Mouse (Mus musculus) limb, embryonic 15.5 days (tissue): ENCODE results near the gene Hnf1a. TPM values are rescaled to one million over a fixed set of nuclear protein-coding genes. Genes with fewer than 3 reads are reported as not detected.
"Not testable (repeated sequence)": the region's sequence is repeated elsewhere in the genome, so short reads cannot be mapped to it uniquely, and the experiment has no call there.

Source experiments
- ATAC-seq: fragments of 200-750 bp; cut with Nextera tagmentation; 2 replicates; pipeline ENCODE4 v1.8.0; 2017; ENCODE audit warnings: low read depth, moderate TSS enrichment; ENCODE audit not compliant: insufficient number of reproducible peaks, low FRiP score, low TSS enrichment
- H3K27ac ChIP-seq: fragments of 300-500 bp; sonication (generic); 2 replicates; pipeline ENCODE4 v1.5.1; 2015; ENCODE audit warnings: moderate library complexity, mild to moderate bottlenecking, inconsistent platforms
- H3K27me3 ChIP-seq: fragments of 300-500 bp; sonication (generic); 2 replicates; pipeline ENCODE4 v1.6.1; 2015; ENCODE audit warnings: inconsistent platforms
- H3K36me3 ChIP-seq: fragments of 300-500 bp; sonication (generic); 2 replicates; pipeline ENCODE4 v1.6.1; 2015; ENCODE audit warnings: inconsistent platforms
- H3K4me1 ChIP-seq: fragments of 300-500 bp; sonication (generic); 2 replicates; pipeline ENCODE4 v1.6.1; 2015; ENCODE audit warnings: inconsistent platforms
- H3K4me2 ChIP-seq: fragments of 300-500 bp; sonication (generic); 2 replicates; pipeline ENCODE4 v1.6.1; 2015; ENCODE audit warnings: mild to moderate bottlenecking, inconsistent platforms
- H3K4me3 ChIP-seq: fragments of 300-500 bp; sonication (generic); 2 replicates; pipeline ENCODE4 v1.5.1; 2015; ENCODE audit warnings: mild to moderate bottlenecking, inconsistent platforms
- H3K9ac ChIP-seq: fragments of 300-500 bp; sonication (generic); 2 replicates; pipeline ENCODE4 v1.6.1; 2015; ENCODE audit warnings: inconsistent platforms
- H3K9me3 ChIP-seq: fragments of 300-500 bp; sonication (generic); 2 replicates; pipeline ENCODE4 v1.6.1; 2016; ENCODE audit warnings: inconsistent platforms
- WGBS: fragments of 180-500 bp; shearing (Covaris S2); methylation state at CpG from one replicate; pipeline ENCODE4 v1.1.7; 2015; 5-methylcytosine and 5-hydroxymethylcytosine counted together
- polyA plus RNA-seq: library from polyadenylated mRNA; unstranded; fragments of >200 nt; fragmentation: Nextera tagmentation; extraction: Ambion mirVana; gene quantifications from 2 replicates; pipeline ENCODE4 v1.2.1, GENCODE M21; 2015

Gene Hnf1a
- polyA plus RNA-seq, 1 experiment from 2014 or later, result not detected

- Histone ChIP-seq H3K4me3 (no peak overlapping the region), H3K9ac (no peak overlapping the region), H3K27ac (no peak overlapping the region), H3K27me3 (no peaks in the 10 kb centered on the region), H3K36me3 (no peaks in the 10 kb centered on the region), H3K4me1 (no peaks in the 10 kb centered on the region), H3K4me2 (no peak overlapping the region), H3K9me3 (no peaks in the 10 kb centered on the region)
- 83% methylated on average over 8 of the region's 8 CpGs for WGBS
- ATAC-seq, result no peak
These were observed 37.7 kb downstream of the Hnf1a start for GRCm38 (mm10) chr5:114933206-114933605.

- H3K4me1 ChIP-seq, result no peaks in the 10 kb centered on the region
- H3K9ac ChIP-seq, result no peak overlapping the region
- no peak overlapping the region for H3K27ac ChIP-seq
- 58% methylated on average over 5 of the region's 5 CpGs for WGBS
- no peak for ATAC-seq
- H3K4me2 ChIP-seq, result no peak overlapping the region
- no peaks in the 10 kb centered on the region for H3K9me3 ChIP-seq
- no peaks in the 10 kb centered on the region for H3K27me3 ChIP-seq
- no peak overlapping the region for H3K4me3 ChIP-seq
- H3K36me3 ChIP-seq, result no peaks in the 10 kb centered on the region
These were observed 39.3 kb downstream of the Hnf1a start for GRCm38 (mm10) chr5:114931626-114932025.

GRCm38 (mm10) chr5:114926753-114927152, 44.1 kb downstream of the Hnf1a start:
- no peak overlapping the region for H3K4me3 ChIP-seq
- no peaks in the 10 kb centered on the region for H3K9me3 ChIP-seq
- H3K9ac ChIP-seq, result no peak overlapping the region
- H3K27ac ChIP-seq, result no peak overlapping the region
- WGBS, result 92% methylated on average over 9 of the region's 9 CpGs
- ATAC-seq, result no peak
- H3K27me3 ChIP-seq, result no peaks in the 10 kb centered on the region
- no peak overlapping the region for H3K4me2 ChIP-seq
- peaks cover 13% of the 10 kb centered on the region for H3K4me1 ChIP-seq
- no peaks in the 10 kb centered on the region for H3K36me3 ChIP-seq

GRCm38 (mm10) chr5:114926153-114926684, 44.7 kb downstream of the Hnf1a start:
- H3K4me2 ChIP-seq, result no peak overlapping the region
- H3K4me3 ChIP-seq, result no peak overlapping the region
- WGBS, result 65% methylated on average over 1 of the region's 1 CpGs
- ATAC-seq, result no peak
- no peaks in the 10 kb centered on the region for H3K9me3 ChIP-seq
- no peak overlapping the region for H3K27ac ChIP-seq
- no peaks in the 10 kb centered on the region for H3K27me3 ChIP-seq
- H3K9ac ChIP-seq, result no peak overlapping the region
- H3K4me1 ChIP-seq, result peaks cover 14% of the 10 kb centered on the region
- H3K36me3 ChIP-seq, result no peaks in the 10 kb centered on the region

GRCm38 (mm10) chr5:114922998-114923473, 47.9 kb downstream of the Hnf1a start, which contains the start of gene Oasl1:
TSS of gene Oasl1 (plus strand) at chr5:114923240.
- Histone ChIP-seq H3K36me3 (no peaks in the 10 kb centered on the region), H3K4me1 (peaks cover 14% of the 10 kb centered on the region), H3K4me3 (peak within 1 kb of the TSS; percentile 28), H3K4me2 (peak within 1 kb of the TSS; percentile 54), H3K27ac (no peak within 1 kb of the TSS), H3K9ac (0 out of 2 replicates have a peak within 1 kb of the TSS, but pooled peaks have one; percentile 4), H3K9me3 (no peaks in the 10 kb centered on the region), H3K27me3 (no peaks in the 10 kb centered on the region)
- 20% methylated on average over 15 of the region's 15 CpGs for WGBS
- ATAC-seq, result no peak

GRCm38 (mm10) chr5:114922366-114922731, 48.5 kb downstream of the Hnf1a start:
- Histone ChIP-seq H3K27me3 (no peaks in the 10 kb centered on the region), H3K4me1 (peaks cover 14% of the 10 kb centered on the region), H3K36me3 (no peaks in the 10 kb centered on the region), H3K9ac (no peak overlapping the region), H3K27ac (no peak overlapping the region), H3K4me3 (no peak overlapping the region), H3K4me2 (no peak overlapping the region), H3K9me3 (no peaks in the 10 kb centered on the region)
- peak; percentile 82 for ATAC-seq
- WGBS, result 47% methylated on average over 10 of the region's 10 CpGs

- H3K9ac ChIP-seq, result no peak overlapping the region
- ATAC-seq, result no peak
- H3K27me3 ChIP-seq, result no peaks in the 10 kb centered on the region
- H3K4me3 ChIP-seq, result no peak overlapping the region
- H3K36me3 ChIP-seq, result no peaks in the 10 kb centered on the region
- H3K9me3 ChIP-seq, result no peaks in the 10 kb centered on the region
- WGBS, result 67% methylated on average over 19 of the region's 19 CpGs
- no peak overlapping the region for H3K4me2 ChIP-seq
- peaks cover 14% of the 10 kb centered on the region for H3K4me1 ChIP-seq
- no peak overlapping the region for H3K27ac ChIP-seq
These were observed 49.1 kb downstream of the Hnf1a start for GRCm38 (mm10) chr5:114921551-114922365.

- not testable (repeated sequence) for H3K9me3 ChIP-seq, ATAC-seq, H3K36me3 ChIP-seq, H3K4me3 ChIP-seq, H3K27me3 ChIP-seq, H3K9ac ChIP-seq, H3K4me2 ChIP-seq, H3K4me1 ChIP-seq, H3K27ac ChIP-seq
- WGBS, result 92% methylated on average over 5 of the region's 5 CpGs
These were observed 53.5 kb downstream of the Hnf1a start for GRCm38 (mm10) chr5:114917357-114917756.

GRCm38 (mm10) chr5:114916777-114917176, 54.1 kb downstream of the Hnf1a start:
- no peaks in the 10 kb centered on the region for H3K9me3 ChIP-seq
- no peaks in the 10 kb centered on the region for H3K36me3 ChIP-seq
- H3K27ac ChIP-seq, result no peak overlapping the region
- ATAC-seq, result no peak
- no peak overlapping the region for H3K9ac ChIP-seq
- H3K27me3 ChIP-seq, result no peaks in the 10 kb centered on the region
- WGBS, result 84% methylated on average over 4 of the region's 4 CpGs
- H3K4me1 ChIP-seq, result 0 out of 2 replicates have a peak, but pooled peaks cover 1% of the 10 kb centered on the region
- no peak overlapping the region for H3K4me3 ChIP-seq
- H3K4me2 ChIP-seq, result no peak overlapping the region

GRCm38 (mm10) chr5:114915854-114916253, 55.0 kb downstream of the Hnf1a start:
- Histone ChIP-seq H3K4me2 (no peak overlapping the region), H3K9ac (no peak overlapping the region), H3K27me3 (no peaks in the 10 kb centered on the region), H3K4me3 (no peak overlapping the region), H3K4me1 (no peaks in the 10 kb centered on the region), H3K27ac (no peak overlapping the region), H3K9me3 (no peaks in the 10 kb centered on the region), H3K36me3 (no peaks in the 10 kb centered on the region)
- ATAC-seq, result no peak
- WGBS, result 75% methylated on average over 5 of the region's 5 CpGs

- H3K27me3 ChIP-seq, result no peaks in the 10 kb centered on the region
- no peak overlapping the region for H3K27ac ChIP-seq
- 61% methylated on average over 8 of the region's 8 CpGs for WGBS
- H3K4me3 ChIP-seq, result no peak overlapping the region
- H3K9me3 ChIP-seq, result no peaks in the 10 kb centered on the region
- H3K4me2 ChIP-seq, result no peak overlapping the region
- no peak for ATAC-seq
- no peaks in the 10 kb centered on the region for H3K36me3 ChIP-seq
- H3K9ac ChIP-seq, result no peak overlapping the region
- no peaks in the 10 kb centered on the region for H3K4me1 ChIP-seq
These were observed 56.0 kb downstream of the Hnf1a start for GRCm38 (mm10) chr5:114914855-114915254.

GRCm38 (mm10) chr5:114913686-114914085, 57.2 kb downstream of the Hnf1a start:
- no peaks in the 10 kb centered on the region for H3K36me3 ChIP-seq
- no peaks in the 10 kb centered on the region for H3K27me3 ChIP-seq
- no peak overlapping the region for H3K27ac ChIP-seq
- H3K9me3 ChIP-seq, result no peaks in the 10 kb centered on the region
- no peak for ATAC-seq
- WGBS, result 64% methylated on average over 4 of the region's 4 CpGs
- H3K4me2 ChIP-seq, result no peak overlapping the region
- H3K9ac ChIP-seq, result no peak overlapping the region
- no peak overlapping the region for H3K4me3 ChIP-seq
- H3K4me1 ChIP-seq, result peaks cover 1% of the 10 kb centered on the region; the same call in 1 of the 2 replicates
